Mouse (Mus musculus) intestine, postnatal 0 days (tissue): ENCODE results near the gene Csk. TPM values are rescaled to one million over a fixed set of nuclear protein-coding genes. Genes with fewer than 3 reads are reported as not detected.

Source experiments
- ATAC-seq: fragments of 200-750 bp; cut with Nextera tagmentation; 2 replicates; pipeline ENCODE4 v1.8.0; 2017; ENCODE audit warnings: mild to moderate bottlenecking, moderate TSS enrichment, moderate library complexity
- H3K27ac ChIP-seq: fragments of 300-500 bp; sonication (generic); 2 replicates; pipeline ENCODE4 v1.5.1; 2014; ENCODE audit warnings: mild to moderate bottlenecking, low read depth, low read length, moderate library complexity
- H3K27me3 ChIP-seq: fragments of 300-500 bp; sonication (generic); replicated peaks from 2 replicates; pipeline ENCODE4 v1.6.1; 2014; ENCODE audit warnings: low read length, mixed read lengths; ENCODE audit not compliant: control insufficient read depth, insufficient read depth
- H3K36me3 ChIP-seq: fragments of 300-500 bp; sonication (generic); 2 replicates; pipeline ENCODE4 v1.6.1; 2014; ENCODE audit warnings: mild to moderate bottlenecking, moderate library complexity; ENCODE audit not compliant: control insufficient read depth, insufficient read depth
- H3K4me1 ChIP-seq: fragments of 300-500 bp; sonication (generic); replicated peaks from 2 replicates; pipeline ENCODE4 v1.6.1; 2014; ENCODE audit warnings: antibody characterized with exemption, low read length, mixed read lengths; ENCODE audit not compliant: control insufficient read depth, insufficient read depth
- H3K4me2 ChIP-seq: fragments of 300-500 bp; sonication (generic); replicated peaks from 2 replicates; pipeline ENCODE4 v1.6.1; 2014; ENCODE audit warnings: low read depth, mild to moderate bottlenecking, moderate library complexity
- H3K4me3 ChIP-seq: fragments of 300-500 bp; sonication (generic); 2 replicates; pipeline ENCODE4 v1.5.1; 2014; ENCODE audit warnings: low read depth, low read length
- H3K9ac ChIP-seq: fragments of 300-500 bp; sonication (generic); 2 replicates; pipeline ENCODE4 v1.6.1; 2014; ENCODE audit warnings: mild to moderate bottlenecking, low read depth, low read length
- H3K9me3 ChIP-seq: fragments of 300-500 bp; sonication (generic); 2 replicates; pipeline ENCODE4 v1.6.1; 2016; ENCODE audit warnings: mixed run types; ENCODE audit not compliant: control insufficient read depth
- CTCF ChIP-seq: sonication (generic); IDR thresholded peaks from 2 replicates; pipeline ENCODE4 v1.5.1; 2016; ENCODE audit warnings: low read depth, mild to moderate bottlenecking, control low read depth, antibody characterized with exemption, moderate library complexity
- WGBS: fragments of 180-500 bp; shearing (Covaris S2); extraction: QIAGEN DNeasy Blood & Tissue Kit; methylation state at CpG from one replicate; pipeline ENCODE4 v1.1.7; 2014; 5-methylcytosine and 5-hydroxymethylcytosine counted together
- polyA plus RNA-seq: library from polyadenylated mRNA; unstranded; fragments of >200 nt; fragmentation: Nextera tagmentation; extraction: Ambion mirVana; gene quantifications from 2 replicates; pipeline ENCODE4 v1.2.1, GENCODE M21; 2015

The Csk gene
- polyA plus RNA-seq, 1 experiment from 2014 or later = 18.7 TPM

DNA sequence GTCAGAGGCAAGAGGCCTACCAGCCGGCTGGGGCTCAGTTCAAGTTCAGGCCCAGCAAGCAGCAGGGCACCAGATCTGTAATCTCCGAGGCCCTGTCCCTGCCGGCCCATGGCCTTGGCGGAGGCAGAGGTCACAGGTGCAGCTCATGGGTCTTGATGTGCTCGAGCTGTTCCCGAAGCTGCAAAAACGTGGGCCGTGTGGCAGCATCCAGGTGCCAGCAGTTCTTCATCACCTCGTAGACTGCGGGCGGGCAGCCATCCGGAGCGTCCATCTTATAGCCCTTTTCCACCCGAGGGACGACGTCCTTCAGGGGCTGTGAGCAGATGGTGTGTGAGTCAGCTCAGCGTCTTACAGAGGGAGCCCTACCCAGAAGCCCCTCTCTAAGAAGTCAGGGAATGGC lies 26.2 kb downstream of the Csk start:
- Histone ChIP-seq H3K9me3 (no peaks in the 10 kb centered on the region), H3K4me2 (no peak overlapping the region), H3K4me1 (no peaks in the 10 kb centered on the region), H3K27ac (no peak overlapping the region), H3K36me3 (peaks cover 75% of the 10 kb centered on the region), H3K27me3 (no peaks in the 10 kb centered on the region), H3K4me3 (no peak overlapping the region), H3K9ac (no peak overlapping the region)
- ATAC-seq = no peak
- 93% methylated on average over 17 of the region's 17 CpGs for WGBS
- TF ChIP-seq CTCF = no peak

DNA sequence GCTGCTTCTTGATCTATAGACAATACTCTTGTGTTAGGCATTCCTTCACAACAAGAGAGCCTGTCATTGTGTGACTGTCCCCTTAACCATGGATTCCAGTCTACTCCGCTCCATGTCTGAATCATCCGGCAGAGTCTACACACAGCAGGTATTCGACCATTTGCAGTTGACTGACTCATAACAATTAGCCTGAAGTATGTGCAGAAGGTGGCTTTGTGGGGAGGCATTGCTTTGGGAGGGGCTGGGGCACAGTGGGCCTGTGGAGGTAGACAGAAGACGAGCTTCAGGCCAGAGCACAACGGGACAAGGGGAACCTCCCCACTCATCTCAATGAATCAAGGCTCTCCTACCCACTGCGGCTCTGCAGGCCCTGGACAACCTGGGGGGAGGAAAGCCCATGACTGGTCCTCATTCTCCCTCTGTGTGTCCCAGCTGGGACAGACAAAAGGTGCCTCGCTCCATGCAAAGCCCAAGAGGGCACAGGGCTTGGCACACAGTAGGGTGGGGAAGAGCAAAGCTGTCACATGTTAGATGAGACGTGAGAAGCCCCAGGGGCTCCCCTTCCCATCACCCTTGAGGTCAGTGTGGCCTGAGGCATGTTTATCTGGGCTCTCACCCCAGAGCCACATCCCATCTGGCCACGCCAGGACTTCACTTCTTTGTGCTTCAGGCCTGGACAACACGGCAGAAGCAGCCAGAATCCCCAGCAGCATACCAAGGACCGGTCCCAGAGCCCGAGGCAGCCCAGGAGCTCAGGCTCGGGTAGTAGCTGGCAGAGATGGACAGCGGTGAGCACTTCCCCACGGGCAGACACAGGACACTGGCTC lies 27.5 kb downstream of the Csk start:
- no peaks in the 10 kb centered on the region for H3K27me3 ChIP-seq
- WGBS = 90% methylated on average over 15 of the region's 15 CpGs
- no peak for ATAC-seq
- H3K4me3 ChIP-seq = no peak overlapping the region
- H3K9ac ChIP-seq = no peak overlapping the region
- no peak overlapping the region for H3K27ac ChIP-seq
- no peaks in the 10 kb centered on the region for H3K4me1 ChIP-seq
- H3K9me3 ChIP-seq = no peaks in the 10 kb centered on the region
- no peak overlapping the region for H3K4me2 ChIP-seq
- TF ChIP-seq CTCF = no peak
- H3K36me3 ChIP-seq = peaks cover 64% of the 10 kb centered on the region

DNA sequence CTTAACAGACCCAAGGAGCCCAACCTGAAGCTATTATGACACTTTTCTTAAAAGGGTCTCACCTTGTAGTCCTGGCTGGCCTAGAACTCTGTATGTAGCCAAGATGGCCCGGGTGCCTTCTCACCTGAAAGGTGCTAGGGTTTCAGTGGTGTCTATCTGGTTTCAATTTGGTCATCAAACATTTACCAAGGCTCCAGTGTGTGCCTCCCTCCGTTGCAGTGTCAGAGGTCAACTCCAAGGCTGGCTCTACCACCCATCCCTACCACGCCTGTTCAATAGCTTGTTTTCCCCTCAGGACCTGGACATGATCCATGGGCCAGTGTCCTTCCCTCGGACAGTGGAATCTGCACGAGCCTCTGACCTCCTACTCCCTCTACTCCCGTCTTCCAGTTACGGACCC lies 29.1 kb downstream of the Csk start:
- no peak for ATAC-seq
- WGBS = 72% methylated on average over 7 of the region's 7 CpGs
- Histone ChIP-seq H3K4me3 (no peak overlapping the region), H3K4me2 (no peak overlapping the region), H3K4me1 (no peaks in the 10 kb centered on the region), H3K27me3 (no peaks in the 10 kb centered on the region), H3K36me3 (peaks cover 48% of the 10 kb centered on the region), H3K9me3 (no peaks in the 10 kb centered on the region), H3K9ac (no peak overlapping the region), H3K27ac (no peak overlapping the region)
- TF ChIP-seq CTCF = no peak

DNA sequence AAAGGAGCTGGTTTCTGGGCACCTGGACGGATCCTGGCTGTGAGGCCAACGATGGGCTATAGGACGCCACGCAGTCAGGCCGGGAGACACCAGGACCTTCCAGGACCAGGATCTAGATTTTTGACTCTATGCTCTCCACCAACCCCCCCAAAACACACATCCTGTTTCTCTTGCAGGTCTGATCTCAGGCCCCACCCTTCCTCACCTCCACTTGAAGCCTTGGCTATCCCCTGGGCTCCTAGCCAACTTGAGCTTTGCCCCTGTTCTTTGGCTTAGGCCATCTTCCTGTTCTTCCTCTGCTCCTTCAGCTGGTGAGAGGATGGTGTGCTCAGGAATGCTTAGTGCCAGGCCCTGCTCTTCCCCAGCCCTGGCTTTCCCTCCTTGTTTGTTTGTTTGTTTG lies 32.8 kb downstream of the Csk start, which contains the start of gene Lman1l:
Gene Lman1l (minus strand): TSS at position 101 of the 400 bp plus-strand sequence.
- Histone ChIP-seq H3K9ac (no peak within 1 kb of the TSS), H3K36me3 (peaks cover 12% of the 10 kb centered on the region; the same call in 1 of the 2 replicates), H3K4me1 (no peaks in the 10 kb centered on the region), H3K4me3 (no peak within 1 kb of the TSS), H3K27ac (no peak within 1 kb of the TSS), H3K27me3 (no peaks in the 10 kb centered on the region), H3K4me2 (no peak within 1 kb of the TSS), H3K9me3 (no peaks in the 10 kb centered on the region)
- no peak for ATAC-seq
- 91% methylated on average over 5 of the region's 5 CpGs for WGBS
- TF ChIP-seq CTCF = no peak

DNA sequence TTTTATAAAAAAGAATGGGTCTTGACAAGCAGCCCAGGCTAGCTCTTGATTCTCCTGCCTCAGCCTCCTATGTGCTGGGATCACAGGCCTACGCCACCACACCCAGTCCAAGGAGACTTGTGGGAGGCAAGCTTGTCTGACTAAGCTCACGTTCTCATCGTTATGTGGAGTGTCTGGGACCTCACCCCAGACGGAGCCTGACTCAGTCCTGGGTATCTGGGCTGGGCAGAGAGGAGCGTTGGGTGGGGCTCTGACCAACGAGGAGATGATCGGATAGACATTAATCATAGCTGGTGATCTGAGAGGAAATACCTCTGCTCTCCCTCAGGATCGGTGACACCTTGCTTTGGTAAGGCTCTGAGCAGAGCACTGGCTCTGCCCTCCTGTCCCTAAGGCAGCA lies 34.6 kb downstream of the Csk start:
- H3K4me3 ChIP-seq = no peak overlapping the region
- no peak overlapping the region for H3K4me2 ChIP-seq
- H3K36me3 ChIP-seq = no peaks in the 10 kb centered on the region
- no peaks in the 10 kb centered on the region for H3K9me3 ChIP-seq
- no peak for ATAC-seq
- 46% methylated on average over 8 of the region's 8 CpGs for WGBS
- no peak overlapping the region for H3K27ac ChIP-seq
- H3K4me1 ChIP-seq = no peaks in the 10 kb centered on the region
- H3K9ac ChIP-seq = no peak overlapping the region
- H3K27me3 ChIP-seq = no peaks in the 10 kb centered on the region
- TF ChIP-seq CTCF = no peak

DNA sequence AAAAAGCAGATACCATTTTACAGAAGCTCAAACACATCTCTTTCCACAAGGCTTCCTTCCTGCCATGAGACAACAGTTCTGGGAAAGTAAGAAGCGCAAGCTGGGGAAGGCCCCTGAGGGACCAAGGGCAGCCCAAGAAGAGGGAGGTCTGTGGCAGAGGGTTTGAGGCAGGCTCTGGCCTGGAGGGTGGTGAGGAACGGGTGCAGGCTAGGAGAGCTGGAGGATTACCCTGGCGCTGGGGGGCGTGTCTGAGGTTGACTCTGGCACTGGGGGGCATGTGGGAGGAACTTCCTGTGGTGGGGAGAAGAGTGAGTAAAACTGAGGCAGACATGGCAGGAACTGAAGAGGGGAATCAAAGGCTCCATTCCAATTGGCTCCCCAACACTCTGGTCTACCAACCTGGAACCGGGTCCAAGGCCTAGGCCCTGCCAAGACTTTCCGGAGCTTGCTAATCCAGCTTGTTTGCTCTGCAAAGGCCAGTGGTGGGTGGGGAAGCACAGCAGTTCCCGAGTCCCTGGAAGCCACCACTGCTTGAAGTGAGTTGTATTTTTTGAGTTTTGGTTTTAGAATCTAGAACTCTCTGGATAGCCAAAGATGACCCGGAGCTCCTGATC lies 35.8 kb downstream of the Csk start:
- H3K9me3 ChIP-seq = no peaks in the 10 kb centered on the region
- H3K4me2 ChIP-seq = no peak overlapping the region
- WGBS = 66% methylated on average over 8 of the region's 8 CpGs
- H3K4me3 ChIP-seq = no peak overlapping the region
- H3K27me3 ChIP-seq = no peaks in the 10 kb centered on the region
- ATAC-seq = no peak
- no peak overlapping the region for H3K9ac ChIP-seq
- no peak overlapping the region for H3K27ac ChIP-seq
- H3K36me3 ChIP-seq = no peaks in the 10 kb centered on the region
- no peaks in the 10 kb centered on the region for H3K4me1 ChIP-seq
- TF ChIP-seq CTCF = no peak
